Mouse (Mus musculus) heart, postnatal 14 days (tissue): Measurements from ENCODE around the gene Olfr1189. TPM values are rescaled to one million over a fixed set of nuclear protein-coding genes. Genes with fewer than 3 reads are reported as not detected.
"Not testable (repeated sequence)": the region's sequence is repeated elsewhere in the genome, so short reads cannot be mapped to it uniquely, and the experiment has no call there.

Experiments used
- DNase-seq, 2 experiments: peaks; one replicate each; pipeline ENCODE4 v3.0.0; 2021 to 2022
- intact Hi-C: fragments of 180-260 bp; cut with DNase I; formaldehyde crosslinking; loops from one replicate; pipeline ENCODE4 v1.15.1; 2025
- long read RNA-seq, 2 experiments: library from polyadenylated mRNA; stranded (forward); transcript quantifications; one replicate each; pipeline ENCODE4 v2.0.0; 2021
- total RNA-seq, 2 experiments: library from RNA; stranded (reverse); gene quantifications; 2 replicates each; pipeline ENCODE4 v1.2.3; 2021

Gene Olfr1189
- total RNA-seq, result not detected
- long read RNA-seq, experiment 1, result 0 reads
- long read RNA-seq, experiment 2, result 0 reads

DNA sequence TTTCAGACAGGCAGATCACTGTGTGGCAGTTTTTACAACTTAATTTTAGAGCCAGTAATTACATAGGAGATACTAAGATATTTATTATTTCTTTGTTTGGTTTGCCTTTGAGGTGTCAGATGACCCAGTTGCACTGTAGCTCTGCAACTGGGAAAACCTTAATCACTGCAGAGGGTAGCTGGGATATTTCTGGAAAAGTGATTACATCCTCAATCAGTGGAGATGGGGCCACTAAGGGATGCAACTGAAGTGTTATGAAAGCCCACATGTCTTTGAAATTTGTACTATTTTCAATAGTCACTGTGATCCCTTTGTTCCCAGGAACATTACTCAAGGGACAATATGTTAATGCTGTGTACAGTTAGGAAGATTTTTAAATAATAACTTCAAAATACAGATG lies at the start of gene Olfr1189:
Gene Olfr1189 (plus strand): TSS at position 301 of the 400 bp plus-strand sequence.
- intact Hi-C loops, result no loop called here
- DNase-seq, result no peak

- no peak for DNase-seq
- intact Hi-C loops, result no loop called here
Measured at GRCm38 (mm10) chr2:88556635-88557034, 29.6 kb upstream of the Olfr1189 start, which contains the start of gene Olfr1188. Gene Olfr1188, plus strand, starts transcription at chr2:88556935.

DNA sequence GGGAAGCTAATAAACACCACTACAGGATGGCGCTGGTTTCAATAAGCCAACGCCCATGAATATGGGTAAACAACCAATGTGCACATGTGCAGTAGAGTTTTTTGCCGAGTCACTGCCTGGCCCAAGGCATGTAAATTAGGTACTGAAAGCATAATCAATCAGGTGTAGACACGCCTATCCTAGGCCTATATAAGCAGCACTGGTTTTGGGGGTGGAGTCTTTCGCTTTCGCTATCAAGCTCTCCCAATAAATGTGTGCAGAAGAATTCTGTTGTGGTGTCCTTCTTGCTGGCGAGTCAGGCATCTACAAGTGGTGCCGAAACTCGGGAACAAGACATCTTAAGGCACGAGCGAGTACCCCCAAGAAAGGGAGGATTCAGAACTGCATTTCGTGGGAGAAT lies 13.6 kb upstream of the Olfr1189 start:
- DNase-seq, intact Hi-C loops: not testable (repeated sequence)

DNA sequence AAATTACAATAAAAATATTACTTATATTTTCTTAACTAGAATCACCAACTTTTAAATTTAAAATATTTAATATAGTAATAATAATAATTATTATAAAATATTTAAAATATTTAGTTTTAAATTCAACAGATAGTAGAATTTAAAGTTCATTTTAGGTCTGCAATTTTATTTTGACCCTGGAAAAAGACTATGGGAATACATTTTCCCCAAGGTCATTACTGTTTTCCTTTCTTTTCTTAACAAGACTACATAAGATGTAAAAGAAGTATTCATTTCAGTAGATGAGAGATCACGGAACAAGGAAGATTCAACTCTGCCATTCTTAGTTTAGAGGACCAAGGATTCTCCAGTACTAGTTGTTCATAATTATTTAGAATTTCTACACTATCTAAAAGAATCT lies 54.0 kb downstream of the Olfr1189 start, which contains the start of gene Olfr1191-ps1:
Gene Olfr1191-ps1 (plus strand): TSS at position 301 of the 400 bp plus-strand sequence.
- intact Hi-C loops, DNase-seq: not testable (repeated sequence)

Other genes starting within 250 kb of the Olfr1189 start
- not detected for gene Olfr1176, start 249.7 kb upstream of the Olfr1189 start, total RNA-seq
- gene Olfr1177-ps, start 240.0 kb upstream of the Olfr1189 start, total RNA-seq, result not detected
- not detected for gene Olfr1178, start 199.4 kb upstream of the Olfr1189 start, total RNA-seq
- gene Olfr1179, start 180.0 kb upstream of the Olfr1189 start, total RNA-seq, result not detected
- not detected for gene Olfr1180, start 167.3 kb upstream of the Olfr1189 start, total RNA-seq
- not detected for gene Olfr1181, start 160.3 kb upstream of the Olfr1189 start, total RNA-seq
- gene Gm13757, start 137.3 kb upstream of the Olfr1189 start, total RNA-seq, result not detected
- not detected for gene Olfr1183, start 131.6 kb upstream of the Olfr1189 start, total RNA-seq
- not detected for gene Olfr1184, start 102.9 kb upstream of the Olfr1189 start, total RNA-seq
- not detected for gene Olfr1185-ps1, start 93.1 kb upstream of the Olfr1189 start, total RNA-seq
- not detected for gene Olfr1186, start 67.9 kb upstream of the Olfr1189 start, total RNA-seq
- gene Olfr1188, start 29.5 kb upstream of the Olfr1189 start, total RNA-seq, result not detected
- gene Olfr1191-ps1, start 54.1 kb downstream of the Olfr1189 start, total RNA-seq, result not detected
- not detected for gene Olfr1192-ps1, start 62.1 kb downstream of the Olfr1189 start, total RNA-seq
- not detected for gene Olfr1193, start 89.2 kb downstream of the Olfr1189 start, total RNA-seq
- not detected for gene Olfr1195, start 102.7 kb downstream of the Olfr1189 start, total RNA-seq
- not detected for gene Olfr1196, start 118.1 kb downstream of the Olfr1189 start, total RNA-seq
- not detected for gene Olfr1197, start 145.9 kb downstream of the Olfr1189 start, total RNA-seq
- gene Olfr1198, start 164.9 kb downstream of the Olfr1189 start, total RNA-seq, result not detected
- not detected for gene Olfr1199, start 174.0 kb downstream of the Olfr1189 start, total RNA-seq
- gene Olfr1200, start 184.0 kb downstream of the Olfr1189 start, total RNA-seq, result not detected
- not detected for gene Olfr1201, start 206.6 kb downstream of the Olfr1189 start, total RNA-seq
- not detected for gene Olfr1202, start 228.0 kb downstream of the Olfr1189 start, total RNA-seq
- not detected for gene Olfr1205, start 243.3 kb downstream of the Olfr1189 start, total RNA-seq